Mouse (Mus musculus) erythroblast, embryonic 14.5 days (primary cell): ENCODE measurements around the gene Rabgap1l.

Source experiments
- GATA1 ChIP-seq: IDR thresholded peaks from 2 replicates; pipeline ENCODE4 v1.6.1; 2012; ENCODE audit warnings: low read length, inconsistent platforms, mixed read lengths
- TAL1 ChIP-seq: IDR thresholded peaks from 3 replicates; pipeline ENCODE4 v1.6.1; 2012; ENCODE audit warnings: low read length, inconsistent platforms, mixed read lengths

GRCm38 (mm10) chr1:160574039-160574438, 219.0 kb downstream of the Rabgap1l start:
- TF ChIP-seq GATA1 (no peak), TAL1 (no peak)
